Mouse (Mus musculus) olfactory bulb, adult 2 months (tissue): ENCODE data around the gene Sv2c.

Experiments used
- CTCF ChIP-seq: fragments of 200-500 bp; IDR thresholded peaks from 2 replicates; pipeline ENCODE4 v1.5.1; 2012; ENCODE audit warnings: low read depth, mild to moderate bottlenecking, low read length, moderate library complexity; ENCODE audit not compliant: insufficient read depth
- POLR2A ChIP-seq: fragments of 200-500 bp; IDR thresholded peaks from 2 replicates; pipeline ENCODE4 v1.6.1; 2012; ENCODE audit warnings: mild to moderate bottlenecking, low read depth, low read length, moderate library complexity; ENCODE audit not compliant: insufficient read depth

GRCm38 (mm10) chr13:95940811-95941210, 191.6 kb downstream of the Sv2c start:
- TF ChIP-seq CTCF, result no peak
- no peak for TF ChIP-seq POLR2A
